Mouse (Mus musculus): ENCODE data around the gene Gm10197.

DNA sequence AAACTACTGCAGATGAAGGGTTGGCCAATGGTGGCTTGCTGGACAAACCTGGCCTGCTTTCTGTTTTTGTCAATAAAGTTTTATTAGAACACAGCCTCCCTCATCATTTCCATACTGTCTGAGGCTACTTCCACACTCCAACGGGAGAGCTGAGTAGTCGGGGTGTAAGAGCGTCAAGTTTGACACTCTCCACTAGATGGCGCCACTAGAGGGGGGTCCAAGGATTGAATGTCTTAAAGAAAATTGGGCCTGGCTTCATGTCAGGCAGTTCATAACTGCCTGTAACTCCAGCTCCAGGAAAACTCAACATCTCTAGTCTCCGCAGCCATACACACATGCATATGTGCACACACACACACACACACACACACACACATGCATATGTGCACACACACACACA, 48.3 kb upstream of the Gm10197 start:
- TF ChIP-seq CTCF (IDR thresholded peaks at IDR 0.05; ENCODE audit: control insufficient read depth, insufficient read depth, insufficient replicate concordance, low read depth, low read length) (peak; percentile 46; the same call in 1 of the 2 replicates), POLR2A (IDR thresholded peaks at IDR 0.05; ENCODE audit: control insufficient read depth, low read depth, low read length) (no peak)

Data from testis, adult 2 months (tissue).